Mouse (Mus musculus) layer of hippocampus, postnatal 14 days (tissue): ENCODE measurements around the gene Gm11027. TPM values are rescaled to one million over a fixed set of nuclear protein-coding genes. Genes with fewer than 3 reads are reported as not detected.

Experiments
- DNase-seq, 2 experiments: peaks; one replicate each; pipeline ENCODE4 v3.0.0; 2021 to 2022; ENCODE audit warnings: low spot score in 2 of 2, mixed read lengths in 1 of 2
- microRNA-seq, 2 experiments: library from miRNA; unstranded; fragments of <30 nt; microRNA quantifications; one replicate each; pipeline ENCODE4 v1.2.0; 2021
- total RNA-seq, 2 experiments: library from RNA; stranded (reverse); gene quantifications; 2 replicates each; pipeline ENCODE4 v1.2.3; 2021

The Gm11027 gene
- total RNA-seq, 2 experiments from 2014 or later, result not detected

DNA sequence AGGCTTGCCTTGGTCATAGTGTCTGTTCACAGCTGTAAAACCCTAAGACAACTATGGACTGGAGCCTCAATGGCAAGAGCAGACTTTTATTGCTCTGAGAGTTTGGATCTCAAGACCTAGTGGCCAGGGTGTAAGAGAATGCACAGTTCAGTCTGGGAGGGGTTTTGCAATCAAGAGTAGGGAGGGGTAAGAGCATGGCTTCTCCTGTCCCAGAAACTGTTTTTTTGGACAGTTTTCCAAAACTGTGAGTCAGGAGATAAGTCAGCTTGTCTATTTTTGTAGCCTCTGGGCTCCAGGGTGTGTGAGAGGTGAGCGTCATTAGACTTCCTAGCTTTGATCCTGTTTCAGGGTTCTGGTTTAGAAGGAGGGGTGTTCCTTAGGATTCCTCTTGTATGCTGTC lies 3.4 kb downstream of the Gm11027 start:
- DNase-seq, result no peak

DNA sequence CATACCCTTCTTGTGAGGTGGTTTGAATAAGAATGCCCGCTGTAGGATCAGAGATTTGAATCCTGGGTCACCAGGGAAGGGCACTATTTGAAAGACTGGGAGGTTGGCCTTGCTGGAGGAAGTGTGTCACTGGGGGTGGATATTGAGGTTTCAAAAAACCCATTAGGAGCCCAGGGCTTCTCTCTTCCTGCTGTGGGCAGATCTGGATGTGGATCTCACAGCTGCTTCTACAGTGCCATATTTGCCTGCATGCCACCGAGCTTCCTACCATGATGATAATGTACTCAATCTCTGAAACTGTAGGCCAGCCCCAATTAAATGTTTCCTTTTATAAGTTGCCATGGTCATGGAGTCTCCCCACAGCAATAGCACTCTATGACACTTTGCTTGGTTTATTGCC lies 4.0 kb downstream of the Gm11027 start:
- DNase-seq, result no peak

DNA sequence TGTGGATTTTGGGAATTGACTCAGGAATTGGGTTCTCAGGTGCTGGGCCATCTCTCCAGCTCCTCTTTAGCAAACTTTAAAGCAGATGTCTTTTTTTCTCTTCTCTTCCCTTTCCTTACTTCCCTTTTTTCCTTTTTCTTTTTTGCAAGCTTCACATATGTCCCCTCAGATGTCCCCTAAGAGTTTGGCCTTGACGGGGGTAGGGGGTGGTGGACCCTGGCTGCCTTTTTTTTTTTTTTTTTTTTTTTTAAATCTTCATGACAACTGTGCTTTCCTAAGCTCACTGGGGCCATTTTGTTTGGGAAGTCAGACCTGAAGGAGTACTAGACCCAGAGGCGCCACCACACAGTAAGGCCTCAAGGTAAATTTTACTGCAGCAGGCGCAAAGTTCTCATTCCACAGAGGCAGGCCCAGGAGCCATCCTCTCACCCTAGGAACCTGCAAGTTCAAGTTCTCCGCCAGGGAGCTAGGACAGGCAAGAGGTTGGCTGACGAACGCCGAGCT lies 5.0 kb downstream of the Gm11027 start:
- no peak for DNase-seq

DNA sequence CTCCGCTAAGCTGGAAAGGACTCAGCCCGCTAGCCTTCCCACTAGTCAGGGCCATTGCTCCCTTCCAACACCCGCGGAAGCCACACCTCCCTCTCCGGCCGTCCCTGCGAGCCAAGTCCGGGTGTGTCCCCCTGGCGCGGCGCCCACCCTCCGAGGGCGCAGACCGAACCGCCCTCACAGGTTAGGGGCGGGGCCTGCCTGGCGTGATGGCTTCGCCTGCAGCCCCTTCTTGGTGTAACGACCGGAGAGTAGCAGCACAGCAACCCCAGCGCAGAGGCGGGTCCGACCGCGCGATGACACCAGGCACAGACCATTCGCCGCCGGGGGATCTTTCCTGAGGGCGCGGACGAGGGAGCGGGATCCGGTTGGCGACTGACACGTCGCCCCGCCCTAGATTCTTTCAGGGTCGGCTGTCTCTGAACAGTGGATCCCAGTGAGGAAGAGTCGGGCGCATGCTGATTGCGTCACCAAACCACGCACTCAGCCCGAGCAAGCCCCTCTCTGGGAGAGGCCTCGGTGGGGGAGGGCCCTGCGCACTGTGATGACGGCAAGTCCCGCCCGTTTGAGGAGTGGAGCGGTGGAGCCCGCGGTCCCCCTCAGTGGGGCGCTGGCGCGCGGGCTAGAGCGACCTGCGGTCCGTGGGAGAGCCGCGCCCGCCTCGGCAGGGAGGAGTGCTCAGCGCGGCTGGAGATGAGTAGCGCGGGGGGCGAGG lies 5.6 kb downstream of the Gm11027 start, which contains the start of gene Esyt2:
Esyt2 (plus strand) TSS at position 544 of the 712 bp plus-strand sequence.
- DNase-seq, result peak; percentile 99 to 100

DNA sequence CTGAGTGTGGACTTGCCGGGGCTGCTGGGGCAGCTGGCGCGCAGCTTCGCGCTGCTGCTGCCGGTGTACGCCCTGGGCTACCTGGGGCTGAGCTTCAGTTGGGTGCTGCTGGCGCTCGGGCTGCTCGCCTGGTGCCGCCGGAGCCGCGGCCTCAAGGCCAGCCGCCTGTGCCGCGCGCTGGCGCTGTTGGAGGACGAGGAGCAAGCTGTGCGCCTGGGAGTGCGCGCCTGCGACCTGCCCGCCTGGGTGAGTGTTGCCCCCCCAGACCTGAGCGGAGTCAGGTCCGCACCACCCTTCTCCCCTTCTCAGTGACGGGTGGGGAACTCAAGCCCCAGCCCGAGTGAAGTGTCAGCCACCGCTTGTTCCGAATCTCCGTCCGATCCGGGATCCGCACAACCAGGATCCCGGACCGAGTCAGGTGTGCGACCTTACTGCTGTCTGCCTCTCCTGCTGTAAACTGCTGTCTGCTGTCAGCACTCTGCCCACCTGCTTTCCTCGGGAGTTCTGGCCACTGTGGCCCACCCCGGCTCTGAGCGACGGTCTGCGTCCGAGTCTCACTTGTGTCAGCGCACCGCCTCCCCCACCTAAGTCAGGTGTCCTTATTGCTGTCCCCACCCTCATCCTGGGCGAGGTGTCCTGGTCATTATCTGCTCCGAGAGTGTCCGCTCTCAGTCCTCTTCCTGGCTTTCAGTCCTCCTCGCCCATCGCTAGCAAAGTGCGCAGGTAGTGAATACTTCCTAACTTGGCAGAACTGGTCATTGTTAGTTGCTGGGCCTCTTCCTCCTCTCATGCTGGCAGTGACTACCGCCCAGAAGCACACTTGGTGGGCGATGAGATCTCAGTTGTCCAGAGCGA lies 6.5 kb downstream of the Gm11027 start:
- peak; percentile 13 to 29 for DNase-seq

DNA sequence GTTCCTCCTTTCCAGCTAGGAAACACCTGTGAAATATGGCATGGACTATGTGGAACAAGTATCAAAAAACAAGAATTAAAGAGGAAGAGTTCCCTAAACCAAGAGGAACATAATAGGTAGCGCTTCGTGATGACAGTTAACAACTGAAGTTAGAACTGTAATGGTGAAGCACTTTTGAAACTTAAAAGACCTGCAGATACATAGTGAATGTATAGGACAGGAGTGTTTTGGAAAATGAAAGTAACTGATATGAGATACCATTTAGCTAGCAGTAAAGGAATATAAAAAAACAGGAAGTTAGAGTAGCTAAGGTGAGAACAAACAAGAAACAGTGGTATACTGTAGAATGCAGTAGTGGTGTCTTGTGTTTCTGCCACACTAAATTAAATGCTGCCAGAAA lies 7.7 kb downstream of the Gm11027 start:
- no peak for DNase-seq

DNA sequence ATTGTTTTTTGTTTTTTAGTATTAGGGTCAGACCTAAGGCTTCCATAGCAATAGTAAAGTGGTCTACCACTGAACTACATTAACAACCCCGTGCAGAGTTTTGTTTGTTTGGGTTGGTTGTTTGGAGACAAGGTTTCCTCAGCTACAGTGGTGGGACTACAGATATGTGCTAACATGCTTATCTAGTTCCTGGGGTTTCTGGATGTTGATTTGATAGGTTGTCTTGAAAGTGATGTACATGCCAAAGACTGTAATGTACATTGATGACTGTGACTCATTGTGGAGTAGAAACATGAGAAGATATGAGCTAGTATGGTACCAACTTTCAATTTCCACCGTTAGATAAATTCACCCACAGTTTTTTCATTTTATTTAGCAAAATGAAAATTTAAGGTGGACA lies 8.3 kb downstream of the Gm11027 start:
- no peak for DNase-seq

DNA sequence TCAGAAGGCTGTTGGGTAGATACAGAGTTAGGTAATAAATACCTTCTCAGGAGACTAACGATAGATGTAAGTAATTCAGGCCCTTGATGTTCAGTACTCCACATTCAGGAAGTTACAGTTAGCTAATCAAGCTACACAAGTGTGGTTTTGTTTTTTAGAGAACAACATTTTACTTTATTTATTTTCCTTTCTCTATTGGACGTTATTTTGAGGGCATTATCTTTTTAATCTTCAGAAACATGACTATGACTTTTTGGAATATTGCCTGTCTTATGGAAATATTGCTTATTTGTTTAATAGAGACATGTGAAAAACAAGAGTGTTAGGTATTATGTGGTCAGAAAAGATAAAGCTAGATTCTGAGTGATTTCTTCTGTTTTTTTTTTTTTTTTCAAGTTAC lies 18.0 kb downstream of the Gm11027 start:
- no peak for DNase-seq

DNA sequence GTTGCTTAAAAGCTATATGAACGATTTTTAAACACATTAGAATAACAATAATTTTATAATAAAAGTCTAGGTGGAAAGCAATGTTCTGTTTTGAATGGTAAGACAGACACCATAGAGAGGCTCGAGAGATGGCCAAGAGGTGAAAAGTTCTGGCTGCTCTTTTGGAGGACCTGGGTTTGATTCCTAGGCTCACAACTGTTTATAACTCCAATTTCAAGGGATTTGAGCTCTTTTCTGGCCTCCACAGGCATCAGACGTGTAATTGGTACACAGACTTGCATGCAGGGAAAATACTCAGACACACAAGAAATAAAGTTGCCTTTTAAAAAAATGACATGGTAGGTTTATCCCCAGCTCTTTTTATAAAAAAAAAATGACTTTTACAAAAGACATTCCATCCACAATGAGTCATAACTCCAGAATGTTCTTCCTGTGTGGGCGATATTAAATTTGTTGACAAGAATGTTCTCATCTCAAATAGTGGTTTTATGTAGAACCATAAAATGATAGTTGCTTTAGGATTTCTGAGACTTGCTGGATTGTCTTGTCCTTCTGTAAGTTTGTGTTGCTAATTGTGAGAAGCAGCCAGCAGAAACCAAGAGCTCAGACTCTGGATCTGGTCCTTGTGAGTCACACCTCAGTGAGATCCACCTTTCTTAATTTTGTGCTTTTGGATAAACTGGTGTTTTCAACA lies 18.6 kb downstream of the Gm11027 start:
- peak in 1 of 2 experiments; percentile 29 for DNase-seq

DNA sequence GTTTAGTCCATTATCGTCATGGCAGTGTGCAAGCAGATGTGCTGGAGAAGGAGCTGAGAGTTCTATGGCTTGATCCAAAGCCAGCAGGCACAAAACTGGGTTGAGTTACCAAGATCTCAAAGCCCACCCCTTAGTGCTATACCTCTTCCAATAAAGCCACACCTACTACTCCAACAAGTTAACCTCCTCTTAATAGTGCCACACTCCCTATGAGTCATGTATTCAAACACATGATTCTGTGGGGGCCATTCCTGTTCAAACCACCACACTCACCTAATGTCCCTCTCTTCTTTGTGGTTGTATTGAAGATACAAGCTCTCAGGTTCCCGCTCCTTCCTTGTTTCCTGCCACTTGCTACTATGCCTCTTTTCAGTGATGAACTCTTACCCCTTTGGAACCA lies 24.7 kb downstream of the Gm11027 start:
- no peak for DNase-seq

DNA sequence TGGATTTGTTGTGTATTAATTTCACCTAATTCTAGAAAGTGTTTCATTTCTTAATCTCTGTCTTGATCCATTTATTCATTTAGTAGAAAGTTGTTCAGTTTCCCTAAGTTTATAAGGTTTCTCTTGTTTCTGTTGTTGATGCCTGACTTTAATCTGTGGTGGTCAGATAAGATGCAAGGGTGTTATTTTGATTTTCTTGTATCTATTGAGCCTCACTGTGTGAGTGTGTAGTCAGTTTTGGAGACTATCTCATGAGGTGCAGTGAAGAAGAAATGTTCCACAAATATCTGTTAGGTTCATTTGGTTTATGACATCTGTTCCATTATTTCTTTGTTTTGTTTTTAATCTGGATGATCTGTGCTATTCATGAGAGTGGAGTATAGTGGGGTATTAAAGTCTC lies 27.0 kb downstream of the Gm11027 start:
- no peak for DNase-seq

DNA sequence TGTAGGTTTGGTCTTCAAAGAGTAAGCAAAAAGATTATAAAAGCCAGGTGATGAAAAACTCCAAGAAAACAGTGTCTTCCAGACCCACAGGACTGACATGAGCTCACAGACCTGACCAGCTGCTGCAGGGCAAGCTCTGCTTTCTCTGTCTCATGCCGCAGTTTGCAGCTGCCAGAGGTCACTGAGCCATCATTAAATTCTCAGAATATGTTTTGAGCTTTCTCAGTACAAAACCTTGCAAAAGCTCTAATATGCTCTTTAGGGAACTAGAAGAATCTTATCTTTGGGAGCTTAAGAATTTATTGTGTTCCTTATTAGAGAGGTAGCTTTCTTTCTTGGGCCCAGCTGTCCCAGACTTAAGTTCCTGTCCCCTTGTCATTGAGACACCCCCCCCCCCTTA lies 30.9 kb downstream of the Gm11027 start:
- DNase-seq, result no peak

DNA sequence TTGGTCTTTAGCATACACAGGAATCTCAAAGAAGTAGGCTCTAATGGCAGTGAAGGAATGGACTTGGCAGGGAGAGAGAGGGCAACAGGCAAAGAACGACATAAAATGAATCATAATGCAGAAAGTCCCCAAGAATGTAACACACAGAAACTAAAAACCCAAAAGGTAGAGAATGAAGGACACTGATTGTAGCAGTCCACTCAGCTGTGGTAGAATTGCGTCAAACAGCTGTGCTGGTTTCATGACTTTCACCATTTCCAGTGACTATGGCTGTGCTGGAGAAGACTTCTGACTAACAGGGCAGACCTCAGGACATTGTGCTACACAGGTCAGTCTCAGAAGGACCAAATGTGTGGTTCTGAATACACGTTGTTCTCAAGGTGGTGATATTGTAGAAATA lies 32.7 kb downstream of the Gm11027 start:
- DNase-seq, result no peak

DNA sequence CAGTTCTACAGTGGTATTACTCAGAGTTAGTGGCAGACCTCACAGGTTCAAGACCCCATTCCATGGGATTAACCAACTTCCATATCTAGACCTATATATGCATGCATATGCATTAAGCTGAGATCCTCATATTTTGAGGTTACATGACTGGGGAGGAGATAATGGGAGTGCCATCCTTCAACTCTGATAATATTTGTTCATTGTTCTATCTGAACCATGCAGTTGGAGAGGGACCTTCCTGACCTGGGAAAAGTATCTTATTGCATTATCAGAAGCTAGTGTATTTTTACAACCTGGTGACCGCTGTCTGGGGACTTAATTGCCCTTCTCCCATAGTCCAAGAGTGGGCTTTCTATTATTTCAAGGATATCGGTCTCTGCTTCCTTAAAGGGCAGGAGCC lies 33.4 kb downstream of the Gm11027 start:
- DNase-seq, result no peak

DNA sequence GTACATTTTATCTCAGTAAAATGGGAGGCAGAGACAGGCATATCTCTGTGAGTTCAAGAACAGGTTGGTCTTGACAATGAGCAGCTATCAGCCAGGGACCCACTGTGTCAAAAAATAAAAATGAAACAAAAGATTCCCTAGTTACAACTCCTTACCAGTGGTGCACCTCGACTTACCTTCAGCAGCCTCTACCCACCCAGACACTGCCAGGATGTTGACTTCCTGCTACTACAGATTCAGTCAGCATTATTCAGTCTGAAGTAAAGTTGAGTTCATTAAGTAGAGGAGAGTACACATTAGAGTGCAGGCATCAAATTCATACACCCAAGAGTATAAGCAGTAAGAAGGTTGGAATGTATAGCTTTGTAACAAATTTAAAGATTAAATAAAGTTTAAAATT lies 38.6 kb downstream of the Gm11027 start:
- DNase-seq, result no peak

DNA sequence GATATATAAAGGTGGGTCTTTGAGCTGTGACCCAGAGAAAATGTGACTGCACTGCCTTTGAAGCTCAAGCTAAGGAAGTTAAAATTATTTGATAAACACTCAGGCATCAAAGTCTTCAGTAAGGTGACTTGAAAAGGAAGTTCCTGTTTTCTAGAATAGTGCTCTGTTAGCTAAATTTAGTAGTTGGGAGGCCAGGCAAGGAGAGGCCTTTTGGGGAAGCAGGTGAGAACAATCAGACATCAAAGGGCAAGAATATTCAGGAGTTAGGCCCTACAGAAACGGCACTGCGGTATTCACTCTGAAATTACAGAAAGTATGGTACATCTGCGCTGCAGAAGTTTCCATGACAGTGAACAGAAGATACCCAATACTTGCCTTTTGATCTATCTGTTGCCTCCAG lies 40.3 kb downstream of the Gm11027 start:
- no peak for DNase-seq

DNA sequence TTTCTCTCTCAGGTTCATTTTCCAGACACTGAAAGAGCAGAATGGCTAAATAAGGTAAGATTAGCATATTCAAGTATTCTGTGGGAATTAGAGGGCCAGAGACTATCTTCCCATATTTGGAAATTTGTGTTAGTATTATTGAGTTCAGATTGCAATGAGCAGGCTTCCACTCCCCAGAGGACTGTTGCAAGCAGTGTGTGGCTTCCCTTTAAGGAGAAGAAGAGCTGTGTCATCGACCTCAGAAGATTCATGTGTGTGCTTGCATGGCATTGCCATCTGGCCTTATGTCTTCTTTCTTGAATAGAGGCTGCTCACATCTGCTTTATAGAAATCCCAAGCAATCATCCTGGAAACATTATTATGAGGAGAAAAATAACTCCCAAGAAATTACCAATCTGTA lies 42.6 kb downstream of the Gm11027 start:
- DNase-seq, result no peak

Small RNAs within 50 kb of the gene (microRNA-seq; reads per million reads assigned to microRNA genes)
- gene Gm23190, result 0 reads per million in 2 experiments

Other genes with a start within 250 kb of the Gm11027 start
- gene Zfp386, start 227.7 kb upstream of the Gm11027 start, total RNA-seq, result 10 to 100 TPM; 37.6 to 43.3 TPM
- 1 to 10 TPM; 1.8 to 2.2 TPM for gene Vipr2, start 197.7 kb upstream of the Gm11027 start, total RNA-seq
- 10 to 100 TPM; 15.2 to 16.5 TPM for gene Wdr60, start 12.4 kb upstream of the Gm11027 start, total RNA-seq
- gene Esyt2, start 5.8 kb downstream of the Gm11027 start, total RNA-seq, result 10 to 100 TPM; 64.7 to 65.9 TPM
- gene Ncapg2, start 130.0 kb downstream of the Gm11027 start, total RNA-seq, result 1 to 10 TPM; 5.4 to 6.1 TPM
- gene Ptprn2, start 210.3 kb downstream of the Gm11027 start, total RNA-seq, result 100 to 1,000 TPM; 256 to 277 TPM